ENCODE assay signal across 9 mouse cellular contexts in genomic region chr1:127425021-127425532, GRCm38 (mm10).
DNase-seq lines count a peak whose midpoint lies in the region; ATAC-seq and TF ChIP-seq lines count a peak whose summit lies in the region.
"Had no signal": no experiment of that assay in that cellular context is flagged by ENCODE, and none has a peak within 500 bp of the region (broad histone marks: within the 10 kb centered on the region; RNA-seq: fewer than 3 reads in every experiment).

No protein-coding gene starts in this region.

- TF ChIP-seq POLR2A in MEL (IDR thresholded peaks at IDR 0.05; ENCODE audit: control insufficient read depth in 1 of 2, insufficient read depth in 1 of 2, low read depth in 1 of 2, low read length in 2 of 2, poor library complexity in 1 of 2) = peak in 1 of 2 experiments; percentile 30; a peak in 1 of 4 replicates
- peak; percentile 10 for TF ChIP-seq POLR2A in myocyte (IDR thresholded peaks at IDR 0.05; ENCODE audit: insufficient read length, low read depth)

- no peaks in the 10 kb centered on the region for H3K9me3 ChIP-seq in kidney, embryonic 14.5 days (ENCODE audit: control insufficient read depth, low read length)
- H3K9me3 ChIP-seq in MEL (replicated peaks; ENCODE audit: insufficient read depth, low read length) = no peaks in the 10 kb centered on the region
- no peaks in the 10 kb centered on the region for H3K9me3 ChIP-seq in forebrain, embryonic 13.5 days (replicated peaks)

- 50% methylated on average over 6 of the region's 6 CpGs for WGBS in kidney, embryonic 14.5 days
- 47% methylated on average over 6 of the region's 6 CpGs for WGBS in forebrain, embryonic 13.5 days

- H3K27ac ChIP-seq in kidney, embryonic 14.5 days (ENCODE audit: low read depth, low read length) = no peak overlapping the region
- H3K27ac ChIP-seq in MEL (ENCODE audit: control insufficient read depth, low read depth, low read length) = no peak overlapping the region
- H3K27ac ChIP-seq in forebrain, embryonic 13.5 days = no peak overlapping the region
- H3K27ac ChIP-seq: kidney, postnatal 0 days had no signal

- no peak for DNase-seq in kidney, adult 18-20 months
- peak; percentile 21 for DNase-seq in MEL (ENCODE audit: low read depth, low spot score)
- DNase-seq in left cerebral cortex, postnatal 14 days (ENCODE audit: low spot score in 2 of 2) = peak; percentile 41 to 66
- no peak for DNase-seq in cerebellum, postnatal 36 days
- no peak for DNase-seq in kidney, postnatal 36 days

- no peaks in the 10 kb centered on the region for H3K4me1 ChIP-seq in kidney, embryonic 14.5 days (ENCODE audit: control insufficient read depth, insufficient read depth, low read length)
- H3K4me1 ChIP-seq in MEL (ENCODE audit: control insufficient read depth in 1 of 2, insufficient read depth in 2 of 2, low read length in 2 of 2) = no peaks in the 10 kb centered on the region
- H3K4me1 ChIP-seq in forebrain, embryonic 13.5 days = peaks cover 49% of the 10 kb centered on the region

- H3K27me3 ChIP-seq in kidney, embryonic 14.5 days (ENCODE audit: control insufficient read depth, insufficient read depth, low read length) = no peaks in the 10 kb centered on the region
- H3K27me3 ChIP-seq in MEL (ENCODE audit: control insufficient read depth in 1 of 2, insufficient read depth in 2 of 2, low read length in 2 of 2) = no peaks in the 10 kb centered on the region
- no peaks in the 10 kb centered on the region for H3K27me3 ChIP-seq in forebrain, embryonic 13.5 days
- no peaks in the 10 kb centered on the region for H3K27me3 ChIP-seq in myocyte (ENCODE audit: control insufficient read depth, insufficient read depth, insufficient read length)

- H3K4me3 ChIP-seq in kidney, embryonic 14.5 days (ENCODE audit: low read length) = no peak overlapping the region
- H3K4me3 ChIP-seq in MEL (ENCODE audit: control insufficient read depth in 1 of 2, insufficient read depth in 1 of 2, low read depth in 2 of 2, low read length in 2 of 2) (no peak overlapping the region), myocyte (no peak overlapping the region)
- H3K4me3 ChIP-seq in forebrain, embryonic 13.5 days = no peak overlapping the region

- peak; percentile 62 for ATAC-seq in kidney, embryonic 14.5 days (ENCODE audit: low FRiP score, low TSS enrichment)
- peak; percentile 67 for ATAC-seq in forebrain, embryonic 13.5 days

- no peak overlapping the region for H3ac ChIP-seq in myocyte (ENCODE audit: control insufficient read depth, insufficient read length)

- H3K4me2 ChIP-seq in kidney, embryonic 14.5 days (replicated peaks; ENCODE audit: low read depth, low read length) = no peak overlapping the region
- H3K4me2 ChIP-seq in forebrain, embryonic 13.5 days = no peak overlapping the region
- H3K4me2 ChIP-seq in myocyte (ENCODE audit: low read depth) = peak overlapping the region; percentile 45

- H3K79me2 ChIP-seq in MEL (ENCODE audit: control insufficient read depth, insufficient read depth, low read length, poor library complexity) (no peaks in the 10 kb centered on the region), myocyte (ENCODE audit: control insufficient read depth, insufficient read depth) (no peaks in the 10 kb centered on the region)

- H3K36me3 ChIP-seq in kidney, embryonic 14.5 days (ENCODE audit: control insufficient read depth, insufficient read depth, low read length) = no peaks in the 10 kb centered on the region
- no peaks in the 10 kb centered on the region; a peak in 2 of 4 replicates for H3K36me3 ChIP-seq in MEL (ENCODE audit: control insufficient read depth in 1 of 2, insufficient read depth in 2 of 2, low read length in 2 of 2)
- peaks cover 3% of the 10 kb centered on the region; the same call in 1 of the 2 replicates for H3K36me3 ChIP-seq in forebrain, embryonic 13.5 days (ENCODE audit: poor library complexity, severe bottlenecking)
- no peaks in the 10 kb centered on the region for H3K36me3 ChIP-seq in myocyte (ENCODE audit: control insufficient read depth, insufficient read depth)

- TF ChIP-seq CTCF in MEL (IDR thresholded peaks at IDR 0.05 in 2 of 3, conservative IDR thresholded peaks at IDR 0.05 in 1 of 3; ENCODE audit: control insufficient read depth in 1 of 3, insufficient read depth in 1 of 3, low read depth in 2 of 3, low read length in 3 of 3, poor library complexity in 1 of 3, severe bottlenecking in 1 of 3) = no peak

- no peak overlapping the region for H3K9ac ChIP-seq in kidney, embryonic 14.5 days (ENCODE audit: low read depth, low read length)
- no peak overlapping the region for H3K9ac ChIP-seq in MEL (ENCODE audit: control insufficient read depth, low read depth, low read length, poor library complexity, severe bottlenecking)
- H3K9ac ChIP-seq in forebrain, embryonic 13.5 days = no peak overlapping the region

- no peak for TF ChIP-seq EP300 in MEL (IDR thresholded peaks at IDR 0.05; ENCODE audit: low read depth in 1 of 2, low read length in 2 of 2)

- intact Hi-C loops in left cerebral cortex, postnatal 14 days (cut with DNase I) = no loop called here

- TF ChIP-seq RAD21 in MEL (IDR thresholded peaks at IDR 0.05; ENCODE audit: low read depth, low read length) = no peak

TF ChIP-seq in MEL, 35 proteins besides CTCF, POLR2A, EP300 and RAD21:
- TF ChIP-seq TBP (IDR thresholded peaks at IDR 0.05; ENCODE audit: low read depth, low read length) (0 out of 2 replicates have a peak, but pooled peaks have one; percentile 39), MAFK (IDR thresholded peaks at IDR 0.05; ENCODE audit: borderline replicate concordance, low read depth, low read length) (no peak), UBTF (IDR thresholded peaks at IDR 0.05; ENCODE audit: borderline replicate concordance, insufficient read depth, low read depth, low read length) (no peak), TCF12 (IDR thresholded peaks at IDR 0.05; ENCODE audit: low read depth, low read length) (no peak)

TF ChIP-seq in myocyte, 11 proteins besides CTCF, POLR2A, EP300 and RAD21:
- TF ChIP-seq USF1 (IDR thresholded peaks at IDR 0.05; ENCODE audit: low read depth) = no peak
- no peak for TF ChIP-seq MYOG (IDR thresholded peaks at IDR 0.05; ENCODE audit: control insufficient read depth in 1 of 3, insufficient read depth in 1 of 3, insufficient read length in 2 of 3, low read depth in 2 of 3)
- TF ChIP-seq CEBPB (IDR thresholded peaks at IDR 0.05; ENCODE audit: insufficient read depth, poor library complexity, severe bottlenecking) = no peak
- TF ChIP-seq TCF12 (IDR thresholded peaks at IDR 0.05; ENCODE audit: insufficient read depth, poor library complexity, severe bottlenecking) = no peak
- no peak for TF ChIP-seq SRF (IDR thresholded peaks at IDR 0.05; ENCODE audit: control insufficient read depth, insufficient read length, low read depth)
- no peak for TF ChIP-seq TCF3 (IDR thresholded peaks at IDR 0.05; ENCODE audit: insufficient read length, low read depth)
- TF ChIP-seq E2F4 (IDR thresholded peaks at IDR 0.05; ENCODE audit: insufficient read depth) = no peak
- no peak for TF ChIP-seq REST (IDR thresholded peaks at IDR 0.05; ENCODE audit: insufficient read depth, insufficient read length)
- no peak for TF ChIP-seq MAX (IDR thresholded peaks at IDR 0.05; ENCODE audit: low read depth)
- TF ChIP-seq MYOD1 (IDR thresholded peaks at IDR 0.05; ENCODE audit: control insufficient read depth in 1 of 3, insufficient read length in 2 of 3, low read depth in 2 of 3) = no peak
- TF ChIP-seq POLR2AphosphoS2 (IDR thresholded peaks at IDR 0.05; ENCODE audit: insufficient read length, low read depth) = no peak

Comparison
In these comparisons a context has a peak if more than half of its experiments do, and no peak if none do; other contexts are left out.
1. DNase-seq: peak in MEL (single experiment) and left cerebral cortex, postnatal 14 days (2 of 2); none in kidney, adult 18-20 months (single experiment), cerebellum, postnatal 36 days (0 of 2) and kidney, postnatal 36 days (0 of 2).